Mouse (Mus musculus) liver, embryonic 14.5 days (tissue): ENCODE data around the gene Mfsd10. TPM values are rescaled to one million over a fixed set of nuclear protein-coding genes. Genes with fewer than 3 reads are reported as not detected.

Source experiments
- ATAC-seq: fragments of 200-750 bp; cut with Nextera tagmentation; 2 replicates; pipeline ENCODE4 v1.8.0; 2017; ENCODE audit warnings: moderate number of reproducible peaks, mild to moderate bottlenecking, moderate library complexity; ENCODE audit not compliant: insufficient read depth
- DNase-seq, 3 experiments: peaks; one replicate each; pipeline ENCODE4 v3.0.0-alpha.2; 2012 to 2013; ENCODE audit warnings: low read depth in 3 of 3, low spot score in 3 of 3
- H3K27ac ChIP-seq: fragments of 300-500 bp; sonication (generic); 2 replicates; pipeline ENCODE4 v1.5.1; 2014; ENCODE audit warnings: moderate library complexity, mild to moderate bottlenecking, control low read depth, inconsistent platforms
- H3K27me3 ChIP-seq: fragments of 300-500 bp; sonication (generic); 2 replicates; pipeline ENCODE4 v1.6.1; 2014; ENCODE audit warnings: mild to moderate bottlenecking, low read length, moderate library complexity; ENCODE audit not compliant: control insufficient read depth, insufficient read depth
- H3K36me3 ChIP-seq: fragments of 300-500 bp; sonication (generic); replicated peaks from 2 replicates; pipeline ENCODE4 v1.6.1; 2014; ENCODE audit warnings: low read depth; ENCODE audit not compliant: control insufficient read depth, insufficient read depth
- H3K4me1 ChIP-seq, 2 experiments: fragments of 200-500 bp in 1 of 2; fragments of 300-500 bp in 1 of 2; sonication (generic) in 1 of 2; replicated peaks; 2 replicates each; pipeline ENCODE4 v1.6.1; 2012 to 2014; ENCODE audit warnings: antibody characterized with exemption in 1 of 2, inconsistent platforms in 1 of 2, low read length in 1 of 2; ENCODE audit not compliant: control insufficient read depth in 2 of 2, insufficient read depth in 2 of 2
- H3K4me2 ChIP-seq: fragments of 300-500 bp; sonication (generic); 2 replicates; pipeline ENCODE4 v1.6.1; 2014; ENCODE audit warnings: low read depth, mild to moderate bottlenecking, control low read depth, moderate library complexity
- H3K4me3 ChIP-seq, 2 experiments: fragments of 200-500 bp in 1 of 2; fragments of 300-500 bp in 1 of 2; sonication (generic) in 1 of 2; 2 replicates each; pipeline ENCODE4 v1.5.1; 2012 to 2014; ENCODE audit warnings: low read depth in 2 of 2, low read length in 2 of 2, mild to moderate bottlenecking in 2 of 2, control low read depth in 1 of 2, inconsistent platforms in 1 of 2, moderate library complexity in 1 of 2; ENCODE audit not compliant: insufficient read depth in 1 of 2
- H3K9ac ChIP-seq: fragments of 300-500 bp; sonication (generic); replicated peaks from 2 replicates; pipeline ENCODE4 v1.6.1; 2014; ENCODE audit warnings: mild to moderate bottlenecking, control low read depth, moderate library complexity
- H3K9me3 ChIP-seq: fragments of 300-500 bp; sonication (generic); 2 replicates; pipeline ENCODE4 v1.6.1; 2016; ENCODE audit warnings: low read length, mixed read lengths; ENCODE audit not compliant: control insufficient read depth
- CTCF ChIP-seq: IDR thresholded peaks from 2 replicates; pipeline ENCODE4 v1.5.1; 2016; ENCODE audit warnings: antibody characterized with exemption, low read depth, control low read depth
- EP300 ChIP-seq: IDR thresholded peaks from 2 replicates; pipeline ENCODE4 v1.6.1; 2016; ENCODE audit warnings: antibody characterized with exemption, low read depth
- WGBS: fragments of 180-500 bp; shearing (Covaris S2); extraction: QIAGEN DNeasy Blood & Tissue Kit; methylation state at CpG from one replicate; pipeline ENCODE4 v1.1.7; 2014; ENCODE audit not compliant: insufficient replicate concordance; 5-methylcytosine and 5-hydroxymethylcytosine counted together
- polyA plus RNA-seq, 2 experiments: library from polyadenylated mRNA; depleted of rRNA in 1 of 2; stranded (reverse) in 1 of 2; unstranded in 1 of 2; fragments of >200 nt; fragmentation: Nextera tagmentation in 1 of 2; extraction: Ambion mirVana in 1 of 2; gene quantifications; 2 replicates each; pipeline versions ENCODE4 v1.2.1 to v1.2.3; 2012 to 2014

Gene Mfsd10
- polyA plus RNA-seq, 2 experiments = 33.1 to 53.6 TPM

- ATAC-seq = no peak
- H3K4me3 ChIP-seq = no peak overlapping the region
- no peak overlapping the region for H3K9ac ChIP-seq
- H3K4me2 ChIP-seq = no peak overlapping the region
- no peaks in the 10 kb centered on the region for H3K4me1 ChIP-seq
- no peak overlapping the region for H3K27ac ChIP-seq
- WGBS = 93% methylated on average over 5 of the region's 5 CpGs
- TF ChIP-seq CTCF (no peak), EP300 (no peak)
- H3K27me3 ChIP-seq = no peaks in the 10 kb centered on the region
- no peak for DNase-seq
- peaks cover 11% of the 10 kb centered on the region for H3K36me3 ChIP-seq
- no peaks in the 10 kb centered on the region for H3K9me3 ChIP-seq
Observed at GRCm38 (mm10) chr5:34591388-34592004, 45.5 kb downstream of the Mfsd10 start.

GRCm38 (mm10) chr5:34590702-34591101 is 46.3 kb downstream of the Mfsd10 start:
- Histone ChIP-seq H3K27me3 (no peaks in the 10 kb centered on the region), H3K4me3 (no peak overlapping the region), H3K9ac (no peak overlapping the region), H3K4me1 (no peaks in the 10 kb centered on the region), H3K9me3 (no peaks in the 10 kb centered on the region), H3K4me2 (no peak overlapping the region), H3K36me3 (peaks cover 13% of the 10 kb centered on the region), H3K27ac (no peak overlapping the region)
- TF ChIP-seq EP300 (no peak), CTCF (no peak)
- DNase-seq (no peak), ATAC-seq (no peak)
- 86% methylated on average over 4 of the region's 4 CpGs for WGBS

- Histone ChIP-seq H3K27ac (no peak overlapping the region), H3K4me2 (no peak overlapping the region), H3K36me3 (peaks cover 13% of the 10 kb centered on the region), H3K9ac (no peak overlapping the region), H3K9me3 (no peaks in the 10 kb centered on the region), H3K27me3 (no peaks in the 10 kb centered on the region), H3K4me3 (no peak overlapping the region), H3K4me1 (no peaks in the 10 kb centered on the region)
- no peak for DNase-seq
- no peak for TF ChIP-seq CTCF
- no peak for TF ChIP-seq EP300
- ATAC-seq = no peak
- 77% methylated on average over 5 of the region's 5 CpGs for WGBS
Observed at GRCm38 (mm10) chr5:34590059-34590458, 47.0 kb downstream of the Mfsd10 start.

- WGBS = 81% methylated on average over 5 of the region's 5 CpGs
Observed at GRCm38 (mm10) chr5:34587881-34588280, 49.1 kb downstream of the Mfsd10 start.

GRCm38 (mm10) chr5:34585216-34585615 is 51.8 kb downstream of the Mfsd10 start:
- DNase-seq (no peak), ATAC-seq (no peak)
- no peak overlapping the region for H3K4me2 ChIP-seq
- no peak for TF ChIP-seq EP300
- no peak for TF ChIP-seq CTCF
- H3K27me3 ChIP-seq = no peaks in the 10 kb centered on the region
- peaks cover 26 to 33% of the 10 kb centered on the region in 2 experiments for H3K4me1 ChIP-seq
- no peaks in the 10 kb centered on the region for H3K9me3 ChIP-seq
- H3K4me3 ChIP-seq = no peak overlapping the region
- H3K36me3 ChIP-seq = peaks cover 2% of the 10 kb centered on the region; the same call in 1 of the 2 replicates
- H3K9ac ChIP-seq = no peak overlapping the region
- WGBS = 76% methylated on average over 5 of the region's 5 CpGs
- H3K27ac ChIP-seq = no peak overlapping the region

More at GRCm38 (mm10) chr5:34587881-34588280, 49.1 kb downstream of the Mfsd10 start:
- Histone ChIP-seq H3K9ac (no peak overlapping the region), H3K27ac (no peak overlapping the region), H3K9me3 (no peaks in the 10 kb centered on the region), H3K27me3 (no peaks in the 10 kb centered on the region), H3K4me1 (peaks cover 8 to 14% of the 10 kb centered on the region in 2 experiments), H3K36me3 (peaks cover 2% of the 10 kb centered on the region), H3K4me3 (no peak overlapping the region), H3K4me2 (no peak overlapping the region)
- DNase-seq (no peak), ATAC-seq (no peak)
- TF ChIP-seq CTCF = no peak
- no peak for TF ChIP-seq EP300

Other genes with a start within 250 kb of the Mfsd10 start
- 3.0 and 5.0 TPM in 2 replicates for gene Tnip2, start 123.2 kb downstream of the Mfsd10 start, polyA plus RNA-seq (2012; rRNA removed)
- gene Tnip2, start 123.2 kb downstream of the Mfsd10 start, polyA plus RNA-seq (2014; fragmentation: Nextera tagmentation; extraction: Ambion mirVana) = 3.2 and 4.4 TPM in 2 replicates
- gene Sh3bp2, start 111.4 kb downstream of the Mfsd10 start, polyA plus RNA-seq (2012; rRNA removed) = 4.6 and 5.2 TPM in 2 replicates
- 3.5 and 4.9 TPM in 2 replicates for gene Sh3bp2, start 111.4 kb downstream of the Mfsd10 start, polyA plus RNA-seq (2014; fragmentation: Nextera tagmentation; extraction: Ambion mirVana)
- gene Add1, start 63.5 kb downstream of the Mfsd10 start, polyA plus RNA-seq (2012; rRNA removed) = 106 and 118 TPM in 2 replicates
- gene Add1, start 63.5 kb downstream of the Mfsd10 start, polyA plus RNA-seq (2014; fragmentation: Nextera tagmentation; extraction: Ambion mirVana) = 113 and 137 TPM in 2 replicates
- 11.2 and 12.4 TPM in 2 replicates for gene Nop14, start 22.9 kb upstream of the Mfsd10 start, polyA plus RNA-seq (2012; rRNA removed)
- 11.9 and 14.4 TPM in 2 replicates for gene Nop14, start 22.9 kb upstream of the Mfsd10 start, polyA plus RNA-seq (2014; fragmentation: Nextera tagmentation; extraction: Ambion mirVana)
- 0.24 and 0.44 TPM in 2 replicates for gene Grk4, start 23.2 kb upstream of the Mfsd10 start, polyA plus RNA-seq (2012; rRNA removed)
- gene Grk4, start 23.2 kb upstream of the Mfsd10 start, polyA plus RNA-seq (2014; fragmentation: Nextera tagmentation; extraction: Ambion mirVana) = 0.48 and 0.91 TPM in 2 replicates
- gene Htt, start 124.5 kb upstream of the Mfsd10 start, polyA plus RNA-seq (2012; rRNA removed) = 5.9 and 6.3 TPM in 2 replicates
- 4.8 and 5.0 TPM in 2 replicates for gene Htt, start 124.5 kb upstream of the Mfsd10 start, polyA plus RNA-seq (2014; fragmentation: Nextera tagmentation; extraction: Ambion mirVana)